Mouse (Mus musculus) stomach, postnatal 0 days (tissue): Measurements from ENCODE around the gene Sgms1. TPM values are rescaled to one million over a fixed set of nuclear protein-coding genes. Genes with fewer than 3 reads are reported as not detected.

Experiments used
- ATAC-seq: fragments of 200-750 bp; cut with Nextera tagmentation; 2 replicates; pipeline ENCODE4 v1.8.0; 2017; ENCODE audit not compliant: low FRiP score, low TSS enrichment
- DNase-seq: peaks from one replicate; pipeline ENCODE4 v3.0.0-alpha.2; 2016; ENCODE audit warnings: low spot score
- H3K27ac ChIP-seq: fragments of 300-500 bp; sonication (generic); replicated peaks from 2 replicates; pipeline ENCODE4 v1.5.1; 2014; ENCODE audit warnings: mild to moderate bottlenecking, control low read depth
- H3K27me3 ChIP-seq: fragments of 300-500 bp; sonication (generic); 2 replicates; pipeline ENCODE4 v1.6.1; 2014; ENCODE audit warnings: low read length; ENCODE audit not compliant: control insufficient read depth, insufficient read depth
- H3K36me3 ChIP-seq: fragments of 300-500 bp; sonication (generic); 2 replicates; pipeline ENCODE4 v1.6.1; 2014; ENCODE audit warnings: low read length, mixed read lengths; ENCODE audit not compliant: control insufficient read depth, insufficient read depth
- H3K4me1 ChIP-seq: fragments of 300-500 bp; sonication (generic); replicated peaks from 2 replicates; pipeline ENCODE4 v1.6.1; 2014; ENCODE audit warnings: antibody characterized with exemption; ENCODE audit not compliant: control insufficient read depth, insufficient read depth
- H3K4me2 ChIP-seq: fragments of 300-500 bp; sonication (generic); replicated peaks from 2 replicates; pipeline ENCODE4 v1.6.1; 2014; ENCODE audit warnings: low read depth, mild to moderate bottlenecking, control low read depth, moderate library complexity
- H3K4me3 ChIP-seq: fragments of 300-500 bp; sonication (generic); 2 replicates; pipeline ENCODE4 v1.5.1; 2014; ENCODE audit warnings: low read depth, low read length, control low read depth
- H3K9ac ChIP-seq: fragments of 300-500 bp; sonication (generic); 2 replicates; pipeline ENCODE4 v1.6.1; 2014; ENCODE audit warnings: mild to moderate bottlenecking, low read length, control low read depth, mixed read lengths
- H3K9me3 ChIP-seq: fragments of 300-500 bp; sonication (generic); 2 replicates; pipeline ENCODE4 v1.6.1; 2016; ENCODE audit warnings: low read length; ENCODE audit not compliant: control insufficient read depth
- CTCF ChIP-seq: IDR thresholded peaks from 2 replicates; pipeline ENCODE4 v1.5.1; 2016; ENCODE audit warnings: antibody characterized with exemption, low read depth, mild to moderate bottlenecking, moderate library complexity
- EP300 ChIP-seq: optimal IDR thresholded peaks from 2 replicates; pipeline ENCODE3; 2016; ENCODE audit warnings: antibody characterized with exemption
- WGBS: fragments of 180-500 bp; shearing (Covaris S2); extraction: QIAGEN DNeasy Blood & Tissue Kit; methylation state at CpG from one replicate; pipeline ENCODE4 v1.1.7; 2014; 5-methylcytosine and 5-hydroxymethylcytosine counted together
- polyA plus RNA-seq: library from polyadenylated mRNA; unstranded; fragments of >200 nt; fragmentation: Nextera tagmentation; extraction: Ambion mirVana; gene quantifications from 2 replicates; pipeline ENCODE4 v1.2.1, GENCODE M21; 2015

The Sgms1 gene
- polyA plus RNA-seq, 1 experiment from 2014 or later = 29.3 TPM

GRCm38 (mm10) chr19:32304898-32305297, 84.6 kb downstream of the Sgms1 start:
- 22% methylated on average over 4 of the region's 4 CpGs for WGBS
- no peak overlapping the region for H3K4me2 ChIP-seq
- DNase-seq (peak; percentile 55), ATAC-seq (peak; percentile 87)
- TF ChIP-seq CTCF (no peak), EP300 (peak; percentile 40)
- no peak overlapping the region for H3K4me3 ChIP-seq
- no peaks in the 10 kb centered on the region for H3K4me1 ChIP-seq
- H3K27ac ChIP-seq = peak overlapping the region; percentile 94
- no peaks in the 10 kb centered on the region for H3K27me3 ChIP-seq
- H3K9me3 ChIP-seq = no peaks in the 10 kb centered on the region
- no peak overlapping the region for H3K9ac ChIP-seq
- no peaks in the 10 kb centered on the region for H3K36me3 ChIP-seq

DNA sequence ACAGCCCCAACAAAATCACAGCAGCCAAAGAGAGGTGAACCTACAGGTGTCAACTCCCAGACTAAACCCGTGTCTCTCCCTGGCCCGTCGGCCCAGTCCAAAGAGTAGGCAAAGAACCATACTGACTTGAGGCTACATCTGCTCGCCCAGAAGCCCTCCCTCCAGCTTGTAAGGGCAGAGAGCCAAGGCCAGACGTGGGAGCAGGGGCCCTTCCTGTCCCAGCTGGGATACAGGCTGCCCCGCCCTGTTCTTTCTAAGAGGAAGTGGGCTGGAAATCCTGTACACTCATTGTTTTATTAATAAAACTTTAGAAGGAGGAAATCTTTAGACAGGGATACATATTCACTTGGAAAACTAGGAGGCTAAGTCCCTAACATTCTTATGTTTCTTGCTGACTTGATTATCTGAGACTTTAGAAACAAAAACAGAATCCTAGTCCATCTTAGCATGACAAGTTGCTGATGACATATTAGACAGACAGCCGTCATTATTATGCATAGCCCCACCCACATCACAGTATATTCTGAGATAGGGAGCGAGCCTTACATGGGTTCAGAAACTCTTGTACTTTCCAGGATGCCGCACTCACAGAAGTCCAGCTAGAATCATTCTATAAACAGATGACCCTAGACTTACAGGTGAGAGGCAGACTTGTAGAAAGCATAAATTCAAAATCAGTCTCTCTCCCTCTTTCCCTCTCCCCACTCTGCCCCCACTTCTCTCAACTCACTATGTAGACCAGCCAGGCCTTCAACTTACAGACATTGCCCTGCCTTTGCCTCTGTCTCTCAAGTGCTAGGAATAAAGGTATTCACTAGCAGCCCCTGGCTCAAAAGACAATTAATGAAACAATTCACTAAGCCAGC, 85.3 kb downstream of the Sgms1 start:
- no peak overlapping the region for H3K9ac ChIP-seq

DNA sequence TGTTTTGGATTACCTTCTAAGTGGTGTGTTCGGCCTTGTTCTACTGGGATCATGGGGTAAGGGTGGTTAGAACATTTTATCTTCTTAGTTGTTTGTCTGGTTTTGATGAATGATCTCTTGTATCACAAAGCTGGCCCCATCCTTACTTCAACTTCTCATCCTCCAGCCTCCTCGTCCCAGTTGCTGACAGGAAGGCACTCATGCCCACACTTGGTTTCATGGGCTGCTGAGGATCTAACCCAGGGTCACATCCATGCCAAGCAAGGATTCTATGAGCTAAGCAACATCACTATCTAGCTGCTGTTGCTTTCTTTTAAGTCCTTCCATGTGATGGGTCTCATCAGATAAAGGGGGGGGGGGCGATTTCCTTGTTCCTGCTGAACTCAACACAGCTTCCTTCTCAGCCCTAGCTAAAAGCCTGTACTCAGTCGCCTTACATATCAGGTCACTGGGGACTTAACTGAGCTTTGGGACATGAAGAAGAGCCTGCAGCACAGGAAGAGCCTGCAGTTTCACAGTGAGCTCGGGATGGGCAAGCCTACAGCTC, 86.6 kb downstream of the Sgms1 start:
- H3K4me1 ChIP-seq = no peaks in the 10 kb centered on the region
- 79% methylated on average over 5 of the region's 5 CpGs for WGBS
- H3K9ac ChIP-seq = no peak overlapping the region

More for the DNA sequence above, 85.3 kb downstream of the Sgms1 start:
- Histone ChIP-seq H3K4me3 (no peak overlapping the region), H3K4me1 (no peaks in the 10 kb centered on the region), H3K9me3 (no peaks in the 10 kb centered on the region), H3K27ac (peak overlapping the region; percentile 94), H3K27me3 (no peaks in the 10 kb centered on the region), H3K36me3 (no peaks in the 10 kb centered on the region), H3K4me2 (no peak overlapping the region)
- DNase-seq (peak; percentile 83), ATAC-seq (peak; percentile 87)
- WGBS = 33% methylated on average over 9 of the region's 9 CpGs
- TF ChIP-seq EP300 = no peak

GRCm38 (mm10) chr19:32301568-32301967, 87.9 kb downstream of the Sgms1 start:
- Histone ChIP-seq H3K4me3 (no peak overlapping the region), H3K4me2 (no peak overlapping the region), H3K27ac (no peak overlapping the region), H3K4me1 (no peaks in the 10 kb centered on the region), H3K9me3 (no peaks in the 10 kb centered on the region), H3K9ac (no peak overlapping the region), H3K27me3 (no peaks in the 10 kb centered on the region), H3K36me3 (no peaks in the 10 kb centered on the region)
- TF ChIP-seq EP300 (no peak), CTCF (no peak)
- WGBS = 62% methylated on average over 3 of the region's 3 CpGs
- ATAC-seq (no peak), DNase-seq (no peak)

More for the DNA sequence above, 86.6 kb downstream of the Sgms1 start:
- Histone ChIP-seq H3K9me3 (no peaks in the 10 kb centered on the region), H3K36me3 (no peaks in the 10 kb centered on the region), H3K27ac (no peak overlapping the region), H3K4me3 (no peak overlapping the region), H3K4me2 (no peak overlapping the region), H3K27me3 (no peaks in the 10 kb centered on the region)
- DNase-seq (no peak), ATAC-seq (no peak)
- no peak for TF ChIP-seq EP300
- TF ChIP-seq CTCF = no peak

DNA sequence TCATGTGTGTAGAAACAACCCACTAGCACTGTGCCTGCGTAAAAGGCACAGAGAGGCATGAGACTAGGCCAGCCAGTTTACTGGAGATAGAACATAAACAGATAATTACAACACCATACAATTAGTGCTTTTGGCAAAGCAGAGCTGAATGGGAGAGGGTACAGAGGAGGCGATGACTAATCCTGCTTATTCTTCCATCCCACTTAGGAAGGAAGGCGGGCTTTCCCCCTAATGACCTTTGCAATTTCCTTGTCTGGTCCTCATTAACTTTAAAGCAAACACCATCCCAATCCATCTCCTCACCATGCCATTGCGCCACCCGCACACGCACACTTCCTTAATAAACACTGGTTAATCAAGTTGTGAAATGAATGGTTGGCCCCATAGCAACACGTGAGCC, 91.3 kb downstream of the Sgms1 start:
- Histone ChIP-seq H3K4me1 (no peaks in the 10 kb centered on the region), H3K9me3 (no peaks in the 10 kb centered on the region), H3K9ac (no peak overlapping the region), H3K4me2 (no peak overlapping the region), H3K4me3 (no peak overlapping the region), H3K27ac (no peak overlapping the region), H3K36me3 (no peaks in the 10 kb centered on the region), H3K27me3 (no peaks in the 10 kb centered on the region)
- DNase-seq (no peak), ATAC-seq (no peak; the same call in 1 of the 2 replicates)
- TF ChIP-seq CTCF (no peak), EP300 (no peak)
- 64% methylated on average over 7 of the region's 7 CpGs for WGBS

GRCm38 (mm10) chr19:32296863-32297262, 92.7 kb downstream of the Sgms1 start:
- no peak overlapping the region for H3K27ac ChIP-seq
- peaks cover 3% of the 10 kb centered on the region for H3K4me1 ChIP-seq
- no peaks in the 10 kb centered on the region for H3K9me3 ChIP-seq
- H3K4me3 ChIP-seq = no peak overlapping the region
- H3K36me3 ChIP-seq = no peaks in the 10 kb centered on the region
- no peak overlapping the region for H3K4me2 ChIP-seq
- DNase-seq (no peak), ATAC-seq (no peak)
- no peaks in the 10 kb centered on the region for H3K27me3 ChIP-seq
- WGBS = 77% methylated on average over 7 of the region's 7 CpGs
- H3K9ac ChIP-seq = no peak overlapping the region
- TF ChIP-seq EP300 = no peak
- no peak for TF ChIP-seq CTCF
